Mouse (Mus musculus): ENCODE measurements around the gene Il17d. TPM values are rescaled to one million over a fixed set of nuclear protein-coding genes. Genes with fewer than 3 reads are reported as not detected.
A peak's percentile ranks its signal among the peaks of the same experiment; 100 is the strongest.

Il17d gene
- polyA plus RNA-seq, 1 experiment from 2014 or later = 3.6 TPM

- no peak for TF ChIP-seq CTCF (IDR thresholded peaks at IDR 0.05; ENCODE audit: low read depth)
- ATAC-seq (replicated peaks; ENCODE audit: low FRiP score, low read depth) = no peak
- no peak overlapping the region for H3K4me3 ChIP-seq (replicated peaks; ENCODE audit: low read depth, low read length)
- no peak overlapping the region for H3K4me2 ChIP-seq (ENCODE audit: low read length)
- no peaks in the 10 kb centered on the region for H3K9me3 ChIP-seq (replicated peaks; ENCODE audit: low read length)
- no peak overlapping the region for H3K27ac ChIP-seq
- H3K9ac ChIP-seq (ENCODE audit: low read depth, low read length) = no peak overlapping the region
- no peaks in the 10 kb centered on the region for H3K27me3 ChIP-seq (ENCODE audit: insufficient read depth, low read length)
- DNase-seq (ENCODE audit: low spot score) = no peak
- WGBS = 90% methylated on average over 6 of the region's 6 CpGs
- no peaks in the 10 kb centered on the region for H3K36me3 ChIP-seq (ENCODE audit: insufficient read depth, low read length)
- no peaks in the 10 kb centered on the region for H3K4me1 ChIP-seq (replicated peaks; ENCODE audit: insufficient read depth, low read length)
Observed at GRCm38 (mm10) chr14:57503729-57504128, 20.8 kb upstream of the Il17d start.

- Histone ChIP-seq H3K9me3 (replicated peaks; ENCODE audit: low read length) (no peaks in the 10 kb centered on the region), H3K4me1 (replicated peaks; ENCODE audit: insufficient read depth, low read length) (no peaks in the 10 kb centered on the region), H3K36me3 (ENCODE audit: insufficient read depth, low read length) (no peaks in the 10 kb centered on the region), H3K4me3 (replicated peaks; ENCODE audit: low read depth, low read length) (no peak overlapping the region), H3K27ac (no peak overlapping the region), H3K4me2 (ENCODE audit: low read length) (no peak overlapping the region), H3K9ac (ENCODE audit: low read depth, low read length) (no peak overlapping the region), H3K27me3 (ENCODE audit: insufficient read depth, low read length) (no peaks in the 10 kb centered on the region)
- TF ChIP-seq CTCF (IDR thresholded peaks at IDR 0.05; ENCODE audit: low read depth) = peak; percentile 20; the same call in 1 of the 2 replicates
- 49% methylated on average over 6 of the region's 6 CpGs for WGBS
- ATAC-seq (replicated peaks; ENCODE audit: low FRiP score, low read depth) (no peak), DNase-seq (ENCODE audit: low spot score) (no peak)
Observed at GRCm38 (mm10) chr14:57509554-57509953, 15.0 kb upstream of the Il17d start.

- WGBS = 62% methylated on average over 6 of the region's 6 CpGs
- DNase-seq (ENCODE audit: low spot score) (no peak), ATAC-seq (replicated peaks; ENCODE audit: low FRiP score, low read depth) (no peak)
- Histone ChIP-seq H3K27me3 (ENCODE audit: insufficient read depth, low read length) (no peaks in the 10 kb centered on the region), H3K9ac (ENCODE audit: low read depth, low read length) (no peak overlapping the region), H3K9me3 (replicated peaks; ENCODE audit: low read length) (no peaks in the 10 kb centered on the region), H3K4me1 (replicated peaks; ENCODE audit: insufficient read depth, low read length) (no peaks in the 10 kb centered on the region), H3K27ac (no peak overlapping the region), H3K36me3 (ENCODE audit: insufficient read depth, low read length) (no peaks in the 10 kb centered on the region), H3K4me2 (ENCODE audit: low read length) (no peak overlapping the region), H3K4me3 (replicated peaks; ENCODE audit: low read depth, low read length) (no peak overlapping the region)
- TF ChIP-seq CTCF (IDR thresholded peaks at IDR 0.05; ENCODE audit: low read depth) = no peak
Observed at GRCm38 (mm10) chr14:57515156-57515762, 9.3 kb upstream of the Il17d start.

- Histone ChIP-seq H3K36me3 (ENCODE audit: insufficient read depth, low read length) (no peaks in the 10 kb centered on the region), H3K4me3 (replicated peaks; ENCODE audit: low read depth, low read length) (no peak overlapping the region), H3K9ac (ENCODE audit: low read depth, low read length) (no peak overlapping the region), H3K27me3 (ENCODE audit: insufficient read depth, low read length) (no peaks in the 10 kb centered on the region), H3K9me3 (replicated peaks; ENCODE audit: low read length) (no peaks in the 10 kb centered on the region), H3K27ac (no peak overlapping the region), H3K4me1 (replicated peaks; ENCODE audit: insufficient read depth, low read length) (no peaks in the 10 kb centered on the region), H3K4me2 (ENCODE audit: low read length) (no peak overlapping the region)
- 85% methylated on average over 7 of the region's 7 CpGs for WGBS
- DNase-seq (ENCODE audit: low spot score) (no peak), ATAC-seq (replicated peaks; ENCODE audit: low FRiP score, low read depth) (no peak)
- no peak for TF ChIP-seq CTCF (IDR thresholded peaks at IDR 0.05; ENCODE audit: low read depth)
Observed at GRCm38 (mm10) chr14:57517001-57517400, 7.6 kb upstream of the Il17d start.

- H3K4me3 ChIP-seq (replicated peaks; ENCODE audit: low read depth, low read length) = no peak overlapping the region
- H3K27me3 ChIP-seq (ENCODE audit: insufficient read depth, low read length) = no peaks in the 10 kb centered on the region
- H3K36me3 ChIP-seq (ENCODE audit: insufficient read depth, low read length) = no peaks in the 10 kb centered on the region
- 0 out of 2 replicates have a peak, but pooled peaks cover 6% of the 10 kb centered on the region for H3K4me1 ChIP-seq (replicated peaks; ENCODE audit: insufficient read depth, low read length)
- no peak for TF ChIP-seq CTCF (IDR thresholded peaks at IDR 0.05; ENCODE audit: low read depth)
- DNase-seq (ENCODE audit: low spot score) (no peak), ATAC-seq (replicated peaks; ENCODE audit: low FRiP score, low read depth) (no peak)
- no peak overlapping the region for H3K4me2 ChIP-seq (ENCODE audit: low read length)
- no peak overlapping the region for H3K27ac ChIP-seq
- no peak overlapping the region for H3K9ac ChIP-seq (ENCODE audit: low read depth, low read length)
- WGBS = 83% methylated on average over 9 of the region's 9 CpGs
- H3K9me3 ChIP-seq (replicated peaks; ENCODE audit: low read length) = no peaks in the 10 kb centered on the region
Observed at GRCm38 (mm10) chr14:57523762-57524161, 815 bp upstream of the Il17d start.

- Histone ChIP-seq H3K4me1 (replicated peaks; ENCODE audit: insufficient read depth, low read length) (0 out of 2 replicates have a peak, but pooled peaks cover 6% of the 10 kb centered on the region), H3K9ac (ENCODE audit: low read depth, low read length) (peak overlapping the region; percentile 69), H3K36me3 (ENCODE audit: insufficient read depth, low read length) (no peaks in the 10 kb centered on the region), H3K9me3 (replicated peaks; ENCODE audit: low read length) (no peaks in the 10 kb centered on the region), H3K27me3 (ENCODE audit: insufficient read depth, low read length) (no peaks in the 10 kb centered on the region), H3K4me2 (ENCODE audit: low read length) (peak overlapping the region; percentile 98), H3K4me3 (replicated peaks; ENCODE audit: low read depth, low read length) (peak overlapping the region; percentile 73), H3K27ac (peak overlapping the region; percentile 42)
- peak; percentile 89 for ATAC-seq (replicated peaks; ENCODE audit: low FRiP score, low read depth)
- TF ChIP-seq CTCF (IDR thresholded peaks at IDR 0.05; ENCODE audit: low read depth) = peak; percentile 18; the same call in 1 of the 2 replicates
- 1% methylated on average over 55 of the region's 60 CpGs for WGBS
- peak; percentile 66 for DNase-seq (ENCODE audit: low spot score)
Observed at GRCm38 (mm10) chr14:57525388-57526049, 942 bp downstream of the Il17d start.

All from kidney, postnatal 0 days (tissue).